Mouse (Mus musculus): ENCODE measurements at regions not wholly inside any gene's neighbourhood (a gene's known extent, or its start where the extent isn't known, plus 50 kb on each side); places are given as distances from the start of the nearest gene placed in this dataset.

- no peak for DNase-seq (ENCODE audit: low read depth, low spot score)
Observed at GRCm38 (mm10) chr6:11647651-11648050, 259.6 kb downstream of the Ndufa4 start.

- DNase-seq (ENCODE audit: low read depth, low spot score): no peak
Observed at GRCm38 (mm10) chr6:11613331-11613730, 294.0 kb downstream of the Ndufa4 start.

- DNase-seq (ENCODE audit: low read depth, low spot score): no peak
Observed at GRCm38 (mm10) chr6:11608214-11608613, 299.1 kb downstream of the Ndufa4 start.

- no peak for DNase-seq (ENCODE audit: low read depth, low spot score)
Observed at GRCm38 (mm10) chr6:11607696-11608095, 299.6 kb downstream of the Ndufa4 start.

- DNase-seq (ENCODE audit: low read depth, low spot score): no peak
Observed at GRCm38 (mm10) chr6:11606055-11606454, 301.2 kb downstream of the Ndufa4 start.

GRCm38 (mm10) chr6:11605526-11605925 lies 301.8 kb downstream of the Ndufa4 start:
- no peak for DNase-seq (ENCODE audit: low read depth, low spot score)

GRCm38 (mm10) chr6:11594936-11595335 lies 312.4 kb downstream of the Ndufa4 start:
- DNase-seq (ENCODE audit: low read depth, low spot score): no peak

- DNase-seq (ENCODE audit: low read depth, low spot score): peak; percentile 14
Observed at GRCm38 (mm10) chr6:11593583-11594271, 313.6 kb downstream of the Ndufa4 start.

GRCm38 (mm10) chr6:11576091-11576490 lies 331.2 kb downstream of the Ndufa4 start:
- no peak for DNase-seq (ENCODE audit: low read depth, low spot score)

- no peak for DNase-seq (ENCODE audit: low read depth, low spot score)
Observed at GRCm38 (mm10) chr6:11565246-11565645, 342.1 kb downstream of the Ndufa4 start.

- DNase-seq (ENCODE audit: low read depth, low spot score): no peak
Observed at GRCm38 (mm10) chr6:11550473-11550872, 356.8 kb downstream of the Ndufa4 start.

- no peak for DNase-seq (ENCODE audit: low read depth, low spot score)
Observed at GRCm38 (mm10) chr6:11547318-11547717, 360.0 kb downstream of the Ndufa4 start.

GRCm38 (mm10) chr6:11534930-11535880 lies 372.1 kb downstream of the Ndufa4 start:
- no peak for DNase-seq (ENCODE audit: low read depth, low spot score)

- no peak for DNase-seq (ENCODE audit: low read depth, low spot score)
Observed at GRCm38 (mm10) chr6:11503136-11503535, 404.2 kb downstream of the Ndufa4 start.

- DNase-seq (ENCODE audit: low read depth, low spot score): no peak
Observed at GRCm38 (mm10) chr6:11494427-11494826, 412.9 kb downstream of the Ndufa4 start.

- no peak for DNase-seq (ENCODE audit: low read depth, low spot score)
Observed at GRCm38 (mm10) chr6:11476950-11477349, 430.3 kb downstream of the Ndufa4 start.
